19 mouse cellular contexts compared by ENCODE assay signal in the genomic region with DNA sequence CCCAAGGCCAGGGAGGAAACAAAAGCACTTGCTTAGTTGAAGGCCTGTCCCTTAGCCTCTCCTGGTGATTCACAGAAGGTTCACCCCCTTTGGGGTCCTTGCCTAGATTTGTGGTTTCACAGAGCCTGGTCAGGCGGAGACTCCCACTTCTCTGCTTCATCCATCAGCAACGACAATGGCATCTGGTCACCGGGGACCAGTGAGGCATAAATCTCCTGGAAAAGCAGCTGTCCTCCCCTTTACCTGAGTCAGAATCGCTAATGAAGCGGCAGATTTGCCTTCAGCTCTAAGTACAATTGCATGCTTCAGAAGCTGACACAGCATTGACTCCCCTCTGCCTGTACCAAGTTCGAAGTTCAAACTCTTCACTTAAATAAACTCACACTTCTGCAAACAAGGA.
DNase-seq lines count a peak whose midpoint lies in the region; ATAC-seq and TF ChIP-seq lines count a peak whose summit lies in the region.
"Had no signal": no experiment of that assay in that cellular context is flagged by ENCODE, and none has a peak within 500 bp of the region (broad histone marks: within the 10 kb centered on the region; RNA-seq: fewer than 3 reads in every experiment).

No protein-coding gene starts in this region.

- no peak overlapping the region for H3K27ac ChIP-seq in kidney, postnatal 0 days
- no peak overlapping the region for H3K27ac ChIP-seq in kidney, adult 2 months (ENCODE audit: insufficient read depth, low read depth, low read length)
- no peak overlapping the region for H3K27ac ChIP-seq in neural tube, embryonic 11.5 days (ENCODE audit: low read depth, low read length)
- H3K27ac ChIP-seq: embryonic facial prominence, embryonic 10.5 days; heart, embryonic 10.5 days; midbrain, embryonic 15.5 days; stomach, postnatal 0 days had no signal

- H3K9ac ChIP-seq in kidney, postnatal 0 days (ENCODE audit: low read depth, low read length) = no peak overlapping the region
- no peak overlapping the region for H3K9ac ChIP-seq in neural tube, embryonic 11.5 days (ENCODE audit: low read length)
- H3K9ac ChIP-seq: midbrain, embryonic 15.5 days had no signal

- no peak overlapping the region for H3K4me3 ChIP-seq in kidney, postnatal 0 days (replicated peaks; ENCODE audit: low read depth, low read length)
- H3K4me3 ChIP-seq in kidney, adult 2 months (ENCODE audit: insufficient read depth, low read depth, low read length) = no peak overlapping the region
- H3K4me3 ChIP-seq in neural tube, embryonic 11.5 days (ENCODE audit: low read depth, low read length) = no peak overlapping the region
- H3K4me3 ChIP-seq: embryonic facial prominence, embryonic 10.5 days; heart, embryonic 10.5 days; midbrain, embryonic 15.5 days had no signal

- TF ChIP-seq POLR2A in kidney, adult 2 months (IDR thresholded peaks at IDR 0.05; ENCODE audit: low read depth, low read length) = no peak

- in situ Hi-C loops in Patski (cut with MboI; ENCODE audit: low pct_unique_long_range_greater_than_20kb) = no loop called here

- H3K9me3 ChIP-seq in kidney, postnatal 0 days (replicated peaks; ENCODE audit: low read length) = no peaks in the 10 kb centered on the region
- H3K9me3 ChIP-seq in neural tube, embryonic 11.5 days (ENCODE audit: control insufficient read depth, low read length) = no peaks in the 10 kb centered on the region
- H3K9me3 ChIP-seq: embryonic facial prominence, embryonic 10.5 days; G1E; heart, embryonic 10.5 days; midbrain, embryonic 15.5 days had no signal

- peak; percentile 61 for DNase-seq in heart, adult 11 months
- DNase-seq in heart, adult 8-10 months (ENCODE audit: low spot score) = no peak
- peak; percentile 78 for DNase-seq in kidney, postnatal 0 days (ENCODE audit: low spot score)
- DNase-seq in kidney, adult 2 months = no peak
- DNase-seq in Patski (ENCODE audit: low read depth, low spot score) = peak; percentile 59
- peak; percentile 47 for DNase-seq in neural tube, embryonic 11.5 days (ENCODE audit: low spot score)
- no peak for DNase-seq in left cerebral cortex, adult 9 months (ENCODE audit: low spot score in 2 of 2)
- no peak for DNase-seq in cerebellum, adult 9-11 months
- DNase-seq: adrenal gland, adult 8-10 months; cerebellum, adult 18-20 months; cerebellum, postnatal 25 days; kidney, adult 18-20 months; lung, postnatal 4 days had no signal

- 16% methylated on average over 6 of the region's 6 CpGs for WGBS in kidney, postnatal 0 days
- WGBS in kidney, adult 2 months = 20% methylated on average over 6 of the region's 6 CpGs
- 17% methylated on average over 6 of the region's 6 CpGs for WGBS in neural tube, embryonic 11.5 days

- no peak overlapping the region for H3K4me2 ChIP-seq in kidney, postnatal 0 days (ENCODE audit: low read length)
- H3K4me2 ChIP-seq in neural tube, embryonic 11.5 days (ENCODE audit: low read depth) = no peak overlapping the region
- H3K4me2 ChIP-seq: midbrain, embryonic 15.5 days had no signal

- no peak for TF ChIP-seq CTCF in kidney, postnatal 0 days (IDR thresholded peaks at IDR 0.05; ENCODE audit: low read depth)
- no peak for TF ChIP-seq CTCF in kidney, adult 2 months (conservative IDR thresholded peaks at IDR 0.05; ENCODE audit: insufficient read depth, insufficient read length, low read depth, low read length)
- TF ChIP-seq CTCF in Patski (IDR thresholded peaks at IDR 0.05) = no peak

- H3K27me3 ChIP-seq in kidney, postnatal 0 days (ENCODE audit: insufficient read depth, low read length) = no peaks in the 10 kb centered on the region
- H3K27me3 ChIP-seq in kidney, adult 2 months (replicated peaks; ENCODE audit: control insufficient read depth, insufficient read depth, low read length) = no peaks in the 10 kb centered on the region
- H3K27me3 ChIP-seq in Patski = no peaks in the 10 kb centered on the region
- no peaks in the 10 kb centered on the region for H3K27me3 ChIP-seq in neural tube, embryonic 11.5 days (ENCODE audit: control insufficient read depth, insufficient read depth, low read length)
- H3K27me3 ChIP-seq: midbrain, embryonic 15.5 days had no signal

- no peaks in the 10 kb centered on the region for H3K36me3 ChIP-seq in kidney, postnatal 0 days (ENCODE audit: insufficient read depth, low read length)
- H3K36me3 ChIP-seq in kidney, adult 2 months (ENCODE audit: control insufficient read depth, insufficient read depth, low read length) = no peaks in the 10 kb centered on the region
- H3K36me3 ChIP-seq in neural tube, embryonic 11.5 days (ENCODE audit: control insufficient read depth, insufficient read depth, low read length) = no peaks in the 10 kb centered on the region
- H3K36me3 ChIP-seq: embryonic facial prominence, embryonic 10.5 days; G1E; heart, embryonic 10.5 days; midbrain, embryonic 15.5 days had no signal

- ATAC-seq in kidney, postnatal 0 days (replicated peaks; ENCODE audit: low FRiP score, low read depth) = peak; percentile 80
- peak; percentile 56 for ATAC-seq in Patski
- ATAC-seq in neural tube, embryonic 11.5 days (ENCODE audit: insufficient read depth, low FRiP score, low TSS enrichment) = no peak
- ATAC-seq: activated CD4-positive, CD25-positive, alpha-beta regulatory T cell, adult 4 months; midbrain, embryonic 15.5 days had no signal

- POLR2A ChIA-PET in Patski (lab: Charles Lee) = no interaction called here

- no peaks in the 10 kb centered on the region for H3K4me1 ChIP-seq in kidney, postnatal 0 days (replicated peaks; ENCODE audit: insufficient read depth, low read length)
- H3K4me1 ChIP-seq in kidney, adult 2 months (ENCODE audit: control insufficient read depth, insufficient read depth, low read length) = no peaks in the 10 kb centered on the region
- peaks cover 8% of the 10 kb centered on the region for H3K4me1 ChIP-seq in neural tube, embryonic 11.5 days (ENCODE audit: control insufficient read depth, insufficient read depth, low read length)

- CTCF ChIA-PET in Patski (lab: Charles Lee) = interaction anchor here (1.4 kb wide), 1 partner anchor 171 kb away, joined by 4 read pairs; no protein-coding TSS in a partner anchor

Comparison
In these comparisons a context has a peak if more than half of its experiments do, and no peak if none do; other contexts are left out.
1. DNase-seq: peak in heart, adult 11 months (single experiment), kidney, postnatal 0 days (single experiment), Patski (single experiment) and neural tube, embryonic 11.5 days (single experiment); none in heart, adult 8-10 months (single experiment), kidney, adult 2 months (single experiment), left cerebral cortex, adult 9 months (0 of 2) and cerebellum, adult 9-11 months (single experiment).